Mouse (Mus musculus) mature B cell (primary cell): ENCODE data around the gene Arhgef38.

ENCODE experiments used
- in situ Hi-C: fragments of 300-500 bp; cut with MboI; formaldehyde crosslinking; loops from 2 replicates; pipeline ENCODE4 v1.14.3; 2019

Arhgef38 gene

DNA sequence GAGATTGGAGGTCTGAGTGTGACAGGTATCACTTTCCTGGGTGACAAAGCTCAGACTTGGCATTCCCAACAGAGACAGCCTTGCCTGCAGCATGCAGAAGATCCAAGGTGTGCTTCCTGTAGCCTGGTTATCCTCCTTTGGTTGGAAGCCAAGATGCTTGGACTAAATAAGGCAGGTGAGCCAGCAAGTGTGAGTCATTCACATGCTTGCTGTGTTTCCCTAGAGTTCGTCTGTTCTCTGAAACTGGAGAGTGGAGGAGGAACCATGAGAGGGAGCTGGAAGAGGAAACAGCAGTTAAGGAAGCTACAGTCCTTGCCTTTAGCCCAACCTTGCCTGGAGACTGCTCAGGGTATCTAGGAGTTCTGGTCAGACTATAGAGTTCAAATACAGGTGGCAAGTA lies 69.6 kb downstream of the Arhgef38 start:
- in situ Hi-C loops: no loop called here

DNA sequence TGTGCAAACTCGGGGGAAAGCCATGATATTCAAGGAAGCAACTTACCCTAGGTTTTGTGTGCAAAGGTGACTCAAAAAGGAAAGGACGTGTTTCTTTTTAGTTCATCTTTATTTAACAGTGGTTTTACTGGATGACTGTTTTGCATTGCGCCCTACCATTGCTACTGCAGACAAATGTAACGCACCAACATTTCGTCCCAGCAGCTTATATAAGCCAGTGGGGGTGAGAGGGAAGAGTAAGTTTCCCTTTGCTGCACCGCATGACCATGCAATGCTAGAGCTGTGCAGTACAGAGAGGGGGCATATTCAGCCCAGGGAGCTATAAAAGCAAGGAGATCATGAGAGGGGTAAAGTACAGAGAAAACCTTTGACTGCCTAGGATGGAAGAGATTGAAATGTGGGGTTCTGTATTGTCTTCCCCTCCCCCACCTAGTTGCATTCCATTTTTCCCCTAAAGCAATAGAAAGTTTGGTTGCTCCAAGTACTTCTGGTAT lies 70.8 kb downstream of the Arhgef38 start:
- in situ Hi-C loops: no loop called here

GRCm38 (mm10) chr3:133163174-133163573 lies 71.6 kb downstream of the Arhgef38 start:
- in situ Hi-C loops: no loop called here

GRCm38 (mm10) chr3:133161407-133161806 lies 73.3 kb downstream of the Arhgef38 start:
- in situ Hi-C loops: no loop called here

DNA sequence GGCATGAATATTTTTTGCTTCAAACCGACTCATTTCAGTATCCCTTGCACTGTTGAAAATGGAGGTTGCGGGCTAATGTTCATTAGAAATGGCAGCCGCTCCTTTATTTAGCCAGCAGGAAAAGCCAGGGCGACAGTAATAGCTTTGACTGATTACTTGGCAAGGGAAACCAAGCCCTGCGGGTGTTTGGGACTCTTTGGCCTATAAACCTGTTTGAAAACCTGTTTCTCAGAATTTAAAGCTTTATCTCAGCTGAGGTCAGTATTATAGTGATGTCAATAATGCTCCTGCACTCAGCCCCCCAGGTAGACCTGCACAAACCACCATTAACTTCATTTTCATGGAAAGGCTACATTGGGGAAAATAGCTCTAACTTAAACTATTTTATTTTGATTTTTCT lies 76.5 kb downstream of the Arhgef38 start:
- in situ Hi-C loops: no loop called here

DNA sequence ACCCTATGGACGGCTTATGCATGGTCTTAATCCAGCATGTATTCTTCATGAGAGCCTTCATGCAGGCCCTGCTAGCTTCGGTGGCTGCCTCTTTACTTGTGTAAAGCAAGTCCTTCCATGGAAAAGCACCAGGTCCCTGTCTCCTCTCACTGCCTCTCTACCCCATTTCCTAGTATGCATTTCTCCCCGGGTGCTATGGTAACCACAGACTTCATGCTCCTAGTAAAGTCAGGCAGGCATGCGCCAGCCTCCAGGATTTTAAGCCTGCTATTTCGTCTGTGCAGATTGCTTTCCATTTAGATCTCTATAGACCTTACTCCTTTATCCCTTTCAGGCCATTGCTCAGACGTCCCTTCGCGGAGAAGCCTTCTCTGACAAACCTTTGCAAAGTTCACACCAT lies 80.1 kb downstream of the Arhgef38 start:
- in situ Hi-C loops: no loop called here

DNA sequence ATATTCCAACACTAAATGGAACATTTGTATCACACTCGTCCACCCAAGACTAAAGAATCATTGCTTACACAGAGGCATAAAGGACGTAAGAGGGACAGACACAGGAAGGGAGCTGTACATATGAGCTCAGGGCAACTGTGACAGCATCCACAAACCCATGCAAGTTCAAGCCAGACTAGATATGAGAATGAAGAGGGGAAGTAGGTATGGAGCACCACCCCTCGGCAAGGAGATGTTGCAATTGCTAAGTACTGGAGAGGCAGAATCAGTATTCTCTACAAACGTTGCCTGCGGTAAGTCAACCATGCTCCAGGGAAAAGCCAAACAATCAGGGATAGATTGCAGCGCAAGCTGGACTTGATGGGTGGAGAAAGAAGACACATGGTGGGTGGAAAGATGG lies 81.1 kb downstream of the Arhgef38 start:
- in situ Hi-C loops: no loop called here

DNA sequence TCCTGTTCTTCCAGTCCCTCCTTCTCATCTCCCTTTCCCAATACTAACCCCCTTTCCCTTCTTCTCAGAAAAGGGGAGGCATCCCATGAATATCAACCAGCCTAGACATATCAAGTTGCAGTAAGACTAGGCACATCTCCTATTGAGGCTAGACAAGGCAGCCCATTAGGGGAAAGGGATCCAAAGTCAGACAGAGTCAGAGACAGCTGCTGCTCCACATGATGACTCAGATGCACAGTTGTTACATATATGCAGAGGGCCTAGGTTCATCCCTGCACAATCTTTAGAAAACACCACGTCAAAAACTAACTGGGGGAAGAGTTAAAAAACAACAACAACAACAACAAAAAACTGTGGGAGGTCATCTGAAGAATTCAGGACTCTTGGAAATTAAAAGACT lies 81.9 kb downstream of the Arhgef38 start:
- in situ Hi-C loops: no loop called here

DNA sequence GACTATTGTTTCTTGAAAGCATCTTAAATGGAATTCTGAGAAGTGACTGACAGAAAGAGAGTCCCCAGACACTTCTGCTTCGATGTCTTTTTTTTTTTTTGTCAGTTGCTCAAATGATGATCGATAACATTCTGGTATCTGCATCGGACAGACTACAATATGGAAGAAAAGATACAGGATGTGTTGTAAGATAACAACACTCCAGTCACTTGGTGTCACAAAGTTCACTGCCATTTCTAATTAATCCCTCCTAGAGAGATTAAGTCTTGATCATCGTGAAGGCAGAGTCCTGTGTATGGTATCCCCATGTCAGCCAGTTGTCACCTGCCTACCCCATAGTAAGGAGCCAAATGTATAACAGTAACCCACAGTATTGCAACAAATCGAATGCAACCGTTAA lies 83.1 kb downstream of the Arhgef38 start:
- in situ Hi-C loops: no loop called here

DNA sequence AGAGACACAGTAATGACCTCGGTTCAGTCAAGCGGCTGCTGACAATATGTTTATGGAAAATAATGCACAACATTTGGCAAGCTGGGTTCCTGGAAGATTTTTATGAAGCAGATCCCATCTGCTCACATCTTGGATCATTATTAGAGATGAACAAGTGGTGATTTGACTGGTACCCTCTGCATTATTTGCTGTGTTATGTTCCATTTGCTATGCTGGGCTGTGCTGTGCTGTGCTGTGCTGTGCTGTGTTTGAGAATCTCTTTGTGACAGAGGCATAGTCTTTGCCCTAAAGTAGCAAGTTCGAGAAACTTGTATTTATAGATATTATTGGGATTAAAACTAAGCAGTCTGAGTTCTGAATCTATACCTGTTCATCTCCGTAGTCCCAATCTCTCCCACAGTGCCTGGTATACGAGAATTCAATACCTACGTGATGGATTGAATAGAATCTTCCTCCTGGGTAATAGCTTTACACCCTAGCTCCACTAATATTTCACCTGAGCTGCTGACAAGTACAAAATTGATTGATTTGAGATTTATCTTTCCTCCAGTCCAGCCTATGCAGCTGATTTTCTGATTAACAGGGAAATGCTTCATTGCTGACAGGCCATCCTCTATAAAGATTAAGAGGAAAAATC lies 90.1 kb downstream of the Arhgef38 start:
- in situ Hi-C loops: no loop called here

DNA sequence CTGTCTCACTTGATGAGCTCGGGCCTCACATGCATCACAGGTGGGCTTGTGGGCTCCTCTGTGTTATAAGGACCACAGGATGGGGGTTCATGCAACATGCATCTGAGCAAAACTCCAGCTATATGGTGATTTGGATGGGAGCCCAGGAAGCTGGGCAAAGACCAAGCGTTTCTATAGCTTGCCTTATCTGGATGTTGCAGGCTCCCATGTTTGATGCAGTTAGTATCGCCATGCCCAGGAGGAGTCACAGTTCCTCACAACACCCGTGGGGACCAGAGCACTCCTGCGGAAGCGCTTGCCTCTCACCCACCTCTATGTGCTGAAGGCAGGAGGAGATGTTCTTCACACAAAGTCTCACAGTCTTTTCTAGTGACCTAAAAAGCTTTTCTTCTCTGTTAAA lies 92.9 kb downstream of the Arhgef38 start:
- in situ Hi-C loops: no loop called here

GRCm38 (mm10) chr3:133132611-133133010 lies 102.1 kb downstream of the Arhgef38 start:
- in situ Hi-C loops: no loop called here

DNA sequence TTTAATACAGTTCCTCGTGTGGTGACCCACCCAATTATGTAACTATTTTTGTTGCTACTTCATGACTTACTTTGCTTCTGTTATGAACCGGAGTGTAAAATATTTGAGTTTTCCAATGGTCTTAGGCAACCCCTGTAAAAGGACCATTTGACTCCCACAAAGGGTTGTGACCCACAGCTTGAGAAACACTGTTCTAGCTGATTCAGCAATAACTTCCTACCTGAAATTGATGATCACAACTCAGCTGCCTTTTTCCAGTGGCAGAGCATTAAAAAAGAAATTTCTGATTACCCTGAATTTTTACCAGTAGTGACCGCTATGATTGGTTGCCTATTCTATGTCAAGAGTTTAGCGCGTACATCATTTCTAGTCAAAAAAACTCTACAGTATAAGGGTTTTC lies 103.4 kb downstream of the Arhgef38 start:
- in situ Hi-C loops: no loop called here

DNA sequence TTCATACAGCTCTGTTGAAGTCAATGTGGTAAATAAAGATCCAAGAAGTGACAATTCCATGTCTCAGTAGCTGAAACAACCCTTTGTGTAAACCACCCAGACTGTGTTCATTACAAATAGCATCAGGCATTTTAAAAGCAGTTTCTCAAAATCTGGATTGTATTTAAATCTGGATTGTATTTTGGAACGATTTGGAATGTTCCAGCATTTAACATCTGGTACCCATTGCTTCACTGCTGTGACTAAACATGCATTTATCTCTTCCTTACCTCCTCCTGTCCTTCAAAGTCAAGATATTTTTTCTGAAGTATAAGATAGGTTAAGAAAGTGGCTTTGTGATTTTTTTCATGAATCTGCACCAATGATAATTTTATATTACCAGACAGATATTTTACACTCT lies 121.5 kb downstream of the Arhgef38 start:
- in situ Hi-C loops: no loop called here

- in situ Hi-C loops: no loop called here
These were observed 123.0 kb downstream of the Arhgef38 start for GRCm38 (mm10) chr3:133111741-133112140.

DNA sequence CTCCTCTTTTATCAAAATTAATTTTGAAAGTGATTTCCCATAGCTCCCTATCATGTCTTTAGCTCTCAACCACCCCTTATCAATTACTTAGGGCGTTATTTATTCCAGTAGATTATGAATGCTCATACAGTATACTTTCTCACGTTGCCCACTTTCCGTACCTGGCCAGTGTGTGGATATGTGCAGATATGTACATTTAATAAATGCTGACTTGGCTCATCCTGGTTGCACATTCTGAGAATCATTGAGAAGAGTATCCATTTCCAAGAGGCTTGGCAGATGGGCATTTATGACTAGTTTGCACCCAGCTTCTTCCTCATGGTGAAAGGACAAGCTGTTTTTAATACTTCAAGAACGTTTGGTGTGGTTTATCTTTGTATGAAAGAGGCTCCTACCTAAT lies 124.9 kb downstream of the Arhgef38 start:
- in situ Hi-C loops: no loop called here

DNA sequence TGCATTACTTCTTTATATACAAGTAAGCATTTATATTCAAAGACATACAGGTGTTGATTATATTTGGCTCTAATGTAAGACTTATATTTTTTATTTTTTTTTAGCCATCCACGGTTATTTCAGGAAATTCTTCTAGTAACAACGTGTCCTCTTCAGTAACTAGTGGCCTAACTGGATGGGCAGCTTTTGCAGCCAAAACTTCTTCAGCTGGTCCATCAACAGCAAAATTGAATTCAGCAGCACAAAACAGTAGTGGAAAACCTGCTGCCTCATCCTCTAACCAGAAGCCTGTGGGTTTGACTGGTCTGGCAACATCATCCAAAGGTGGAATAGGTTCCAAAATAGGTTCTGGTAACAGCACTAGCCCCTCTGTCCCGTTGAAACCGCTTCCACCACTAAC lies 126.0 kb downstream of the Arhgef38 start:
- in situ Hi-C loops: no loop called here

DNA sequence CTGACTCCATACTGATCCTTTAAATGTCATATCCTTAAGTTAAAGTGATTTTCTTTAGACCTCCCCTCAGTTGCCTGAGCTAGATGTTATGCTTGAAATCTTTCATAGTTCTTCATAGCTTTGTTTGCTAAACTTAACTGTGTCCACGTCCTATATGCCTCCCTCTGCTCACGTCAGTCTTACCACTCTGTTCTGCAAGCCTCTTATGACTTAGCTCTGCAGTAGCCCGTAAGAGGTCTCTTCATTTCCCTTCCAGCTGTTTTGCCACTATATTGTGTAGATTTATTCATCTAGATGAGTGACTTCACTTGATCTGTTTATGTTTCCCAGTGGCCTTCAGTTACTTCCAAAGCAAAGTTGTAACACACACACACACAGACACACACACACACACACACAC lies 130.3 kb downstream of the Arhgef38 start:
- in situ Hi-C loops: no loop called here

DNA sequence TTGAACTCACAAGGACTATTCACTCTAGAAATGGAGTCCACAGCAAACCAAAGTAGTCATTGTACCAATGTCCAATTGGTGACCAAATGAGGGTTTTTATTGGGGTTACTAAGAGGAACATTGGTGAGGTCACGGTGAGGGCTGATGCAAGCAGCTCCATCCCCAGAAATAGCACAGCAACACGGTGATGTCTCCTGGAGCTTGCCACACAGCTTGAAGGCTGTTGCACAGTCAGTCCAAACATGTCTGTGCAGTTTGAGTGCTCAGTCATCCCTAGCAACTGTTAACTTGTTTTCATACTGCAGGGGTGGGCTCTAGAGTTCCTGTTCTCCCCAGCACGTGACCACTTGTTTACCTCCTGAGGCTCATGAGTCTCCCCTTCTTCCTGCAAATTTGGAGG lies 131.0 kb downstream of the Arhgef38 start:
- in situ Hi-C loops: no loop called here

GRCm38 (mm10) chr3:133098909-133099308 lies 135.8 kb downstream of the Arhgef38 start:
- in situ Hi-C loops: loop anchor here (10.0 to 25.0 kb wide), 2 partner anchors 238 to 414 kb away; partner anchors contain the start of genes Aimp1 and Tbck

DNA sequence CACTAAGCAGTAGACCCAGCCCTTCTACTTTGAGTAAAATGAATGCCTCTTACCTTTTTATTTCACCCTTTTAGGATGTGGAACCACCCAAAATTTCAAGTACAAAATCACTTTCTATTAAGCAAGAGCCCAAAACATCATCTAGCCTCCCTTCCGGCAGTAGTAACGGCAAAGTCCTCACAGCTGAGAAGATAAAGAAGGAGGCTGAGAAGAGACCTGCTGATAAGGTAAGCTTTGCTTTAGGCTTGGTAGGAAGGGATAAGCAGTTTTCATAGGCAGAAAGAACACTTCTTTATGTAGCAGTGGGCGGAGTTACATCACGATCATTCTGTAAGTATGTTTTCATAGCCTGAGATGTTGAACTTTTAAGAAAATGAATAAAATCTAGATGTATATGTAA lies 136.4 kb downstream of the Arhgef38 start:
- in situ Hi-C loops: loop anchor here (10.0 to 25.0 kb wide), 2 partner anchors 239 to 414 kb away; partner anchors contain the start of genes Aimp1 and Tbck

GRCm38 (mm10) chr3:133097936-133098335 lies 136.8 kb downstream of the Arhgef38 start:
- in situ Hi-C loops: loop anchor here (10.0 to 25.0 kb wide), 2 partner anchors 239 to 413 kb away; partner anchors contain the start of genes Aimp1 and Tbck

- in situ Hi-C loops: loop anchor here (10.0 to 25.0 kb wide), 2 partner anchors 243 to 410 kb away; partner anchors contain the start of genes Aimp1 and Tbck
These were observed 140.4 kb downstream of the Arhgef38 start for GRCm38 (mm10) chr3:133094305-133094704.

- in situ Hi-C loops: loop anchor here (10.0 to 25.0 kb wide), 2 partner anchors 244 to 408 kb away; partner anchors contain the start of genes Aimp1 and Tbck
These were observed 141.8 kb downstream of the Arhgef38 start for GRCm38 (mm10) chr3:133092936-133093335.
